Mouse (Mus musculus): ENCODE results near the gene Ebf4.

DNA sequence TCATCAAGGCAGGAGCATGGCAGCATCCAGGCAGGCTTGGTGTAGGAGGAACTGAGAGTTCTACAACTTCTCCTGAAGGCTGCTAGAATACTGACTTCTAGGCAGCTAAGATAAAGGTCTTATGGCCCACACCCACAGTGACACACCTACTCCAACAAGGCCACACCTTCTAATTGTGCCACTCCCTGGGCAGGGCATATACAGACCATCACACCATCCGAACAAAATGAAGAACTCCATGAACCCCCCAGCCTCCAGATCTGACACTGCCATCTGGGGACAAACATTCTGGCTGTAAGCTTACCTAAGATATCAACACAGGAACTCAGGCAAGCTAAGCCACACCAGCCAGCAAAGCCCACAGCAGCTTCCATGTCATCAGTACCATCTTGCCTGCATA is 29.4 kb upstream of the Ebf4 start:
- TF ChIP-seq POLR2A (IDR thresholded peaks at IDR 0.05; ENCODE audit: low read depth, low read length) (no peak), CTCF (IDR thresholded peaks at IDR 0.05; ENCODE audit: extremely low read depth, insufficient read length, insufficient replicate concordance, low read depth, low read length) (no peak)
